Mouse (Mus musculus) lung, embryonic 16.5 days (tissue): ENCODE measurements around the gene Creb5. TPM values are rescaled to one million over a fixed set of nuclear protein-coding genes. Genes with fewer than 3 reads are reported as not detected.

Source experiments
- ATAC-seq: fragments of 200-750 bp; cut with Nextera tagmentation; 2 replicates; pipeline ENCODE4 v1.8.0; 2017; ENCODE audit warnings: low read depth, mild to moderate bottlenecking, moderate library complexity
- H3K27ac ChIP-seq: fragments of 300-500 bp; sonication (generic); 2 replicates; pipeline ENCODE4 v1.5.1; 2014; ENCODE audit warnings: mild to moderate bottlenecking, control low read depth, low read length
- H3K27me3 ChIP-seq: fragments of 300-500 bp; sonication (generic); 2 replicates; pipeline ENCODE4 v1.6.1; 2014; ENCODE audit warnings: low read depth, low read length, mixed read lengths; ENCODE audit not compliant: control insufficient read depth, insufficient read depth
- H3K36me3 ChIP-seq: fragments of 300-500 bp; sonication (generic); 2 replicates; pipeline ENCODE4 v1.6.1; 2014; ENCODE audit warnings: low read length; ENCODE audit not compliant: control insufficient read depth, insufficient read depth
- H3K4me1 ChIP-seq: fragments of 300-500 bp; sonication (generic); replicated peaks from 2 replicates; pipeline ENCODE4 v1.6.1; 2014; ENCODE audit warnings: low read length, mixed read lengths; ENCODE audit not compliant: control insufficient read depth, insufficient read depth
- H3K4me2 ChIP-seq: fragments of 300-500 bp; sonication (generic); 2 replicates; pipeline ENCODE4 v1.6.1; 2014; ENCODE audit warnings: low read depth, low read length, control low read depth
- H3K4me3 ChIP-seq: fragments of 300-500 bp; sonication (generic); 2 replicates; pipeline ENCODE4 v1.5.1; 2014; ENCODE audit warnings: mild to moderate bottlenecking, low read length, control low read depth
- H3K9ac ChIP-seq: fragments of 300-500 bp; sonication (generic); 2 replicates; pipeline ENCODE4 v1.6.1; 2014; ENCODE audit warnings: low read length, control low read depth
- H3K9me3 ChIP-seq: fragments of 300-500 bp; sonication (generic); 2 replicates; pipeline ENCODE4 v1.6.1; 2016; ENCODE audit warnings: low read length; ENCODE audit not compliant: control insufficient read depth
- WGBS: fragments of 180-500 bp; shearing (Covaris S2); extraction: QIAGEN DNeasy Blood & Tissue Kit; methylation state at CpG from one replicate; pipeline ENCODE4 v1.1.7; 2014; 5-methylcytosine and 5-hydroxymethylcytosine counted together
- polyA plus RNA-seq: library from polyadenylated mRNA; unstranded; fragments of >200 nt; fragmentation: Nextera tagmentation; extraction: Ambion mirVana; gene quantifications from 2 replicates; pipeline ENCODE4 v1.2.1, GENCODE M21; 2015

Gene Creb5
- polyA plus RNA-seq, 1 experiment from 2014 or later = 5.8 TPM

DNA sequence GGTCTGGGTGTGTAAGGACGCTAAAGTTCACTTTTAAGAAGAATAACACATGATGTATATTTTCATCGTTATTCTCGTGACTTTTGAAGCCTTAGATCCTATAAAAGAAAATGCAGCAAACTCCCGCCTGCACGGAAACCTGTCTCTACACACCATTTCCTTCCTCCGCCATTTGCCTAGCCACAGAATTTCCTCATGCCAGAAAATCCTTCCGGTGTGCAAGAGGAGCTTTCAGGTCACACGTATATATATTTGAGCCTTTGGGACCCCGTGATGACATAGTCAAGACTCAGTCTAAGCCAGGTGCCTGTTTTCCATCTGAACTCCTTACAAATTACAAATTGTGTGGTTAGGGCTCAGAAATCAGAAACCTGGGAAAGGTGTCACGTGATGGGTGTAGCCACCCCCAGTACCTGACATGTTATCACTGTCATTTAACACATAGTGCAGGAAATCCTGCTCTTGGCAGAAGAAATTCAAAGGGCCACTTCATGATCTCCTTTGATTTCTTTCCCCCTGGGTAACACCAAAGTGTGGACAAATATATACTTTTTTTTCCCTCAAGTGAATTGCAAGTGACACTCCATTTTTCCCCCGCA is 158.9 kb downstream of the Creb5 start:
- H3K9me3 ChIP-seq = no peaks in the 10 kb centered on the region
- no peak for ATAC-seq
- H3K27ac ChIP-seq = no peak overlapping the region
- no peaks in the 10 kb centered on the region for H3K27me3 ChIP-seq
- peaks cover 10% of the 10 kb centered on the region for H3K4me1 ChIP-seq
- H3K36me3 ChIP-seq = no peaks in the 10 kb centered on the region
- no peak overlapping the region for H3K9ac ChIP-seq
- H3K4me2 ChIP-seq = no peak overlapping the region
- H3K4me3 ChIP-seq = no peak overlapping the region
- 81% methylated on average over 11 of the region's 11 CpGs for WGBS

DNA sequence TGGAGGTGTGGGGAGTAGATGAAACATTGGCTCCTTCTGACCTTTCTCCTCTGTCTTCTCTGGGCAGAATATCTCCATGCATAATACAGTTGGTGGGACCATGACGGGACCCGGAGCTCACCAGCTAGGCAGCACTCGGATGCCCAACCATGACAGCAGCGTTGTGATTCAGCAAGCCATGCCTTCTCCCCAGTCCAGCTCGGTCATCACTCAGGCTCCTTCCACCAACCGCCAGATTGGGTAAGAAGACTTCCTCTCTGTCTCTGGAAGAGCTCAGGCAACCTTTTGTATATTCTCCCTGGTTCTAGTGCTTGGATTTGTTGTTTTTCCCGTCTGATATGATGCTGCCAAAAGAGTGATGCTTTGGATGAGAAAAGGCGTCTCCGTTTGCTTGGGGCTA is 160.4 kb downstream of the Creb5 start:
- Histone ChIP-seq H3K9me3 (no peaks in the 10 kb centered on the region), H3K27me3 (no peaks in the 10 kb centered on the region), H3K36me3 (no peaks in the 10 kb centered on the region), H3K27ac (no peak overlapping the region), H3K4me3 (no peak overlapping the region), H3K4me2 (no peak overlapping the region), H3K4me1 (peaks cover 16% of the 10 kb centered on the region), H3K9ac (no peak overlapping the region)
- ATAC-seq = no peak
- WGBS = 87% methylated on average over 9 of the region's 9 CpGs

DNA sequence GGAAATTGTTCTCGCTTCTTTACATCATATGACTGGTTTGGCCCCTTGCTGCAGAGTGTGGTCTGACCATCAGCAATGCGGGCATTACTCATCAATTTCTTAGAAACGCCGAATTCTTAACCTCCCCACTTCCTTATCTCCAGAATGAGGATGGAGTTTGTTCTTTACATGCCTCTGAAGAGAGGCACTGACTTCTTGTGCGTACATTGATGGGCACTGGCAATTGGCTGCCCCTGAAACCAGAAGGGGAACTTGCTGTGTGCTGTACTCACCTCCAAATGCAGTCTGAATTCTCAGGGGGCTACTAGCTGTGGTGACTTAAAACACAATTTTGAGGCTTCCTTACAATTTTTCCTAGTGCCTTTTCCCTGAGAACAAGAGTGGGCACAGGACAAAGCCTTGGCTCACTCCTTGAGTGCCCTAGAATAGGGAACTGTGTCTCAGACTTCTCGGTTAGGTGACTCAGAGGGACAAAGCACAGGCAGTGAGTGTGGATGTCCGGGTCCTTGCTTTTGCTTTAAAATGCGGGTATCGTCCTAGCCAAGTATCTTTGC is 161.3 kb downstream of the Creb5 start:
- H3K4me1 ChIP-seq = peaks cover 17% of the 10 kb centered on the region
- H3K4me2 ChIP-seq = no peak overlapping the region
- no peak overlapping the region for H3K4me3 ChIP-seq
- no peaks in the 10 kb centered on the region for H3K9me3 ChIP-seq
- no peaks in the 10 kb centered on the region for H3K36me3 ChIP-seq
- 63% methylated on average over 9 of the region's 9 CpGs for WGBS
- no peak overlapping the region for H3K9ac ChIP-seq
- no peaks in the 10 kb centered on the region for H3K27me3 ChIP-seq
- H3K27ac ChIP-seq = no peak overlapping the region
- ATAC-seq = no peak

DNA sequence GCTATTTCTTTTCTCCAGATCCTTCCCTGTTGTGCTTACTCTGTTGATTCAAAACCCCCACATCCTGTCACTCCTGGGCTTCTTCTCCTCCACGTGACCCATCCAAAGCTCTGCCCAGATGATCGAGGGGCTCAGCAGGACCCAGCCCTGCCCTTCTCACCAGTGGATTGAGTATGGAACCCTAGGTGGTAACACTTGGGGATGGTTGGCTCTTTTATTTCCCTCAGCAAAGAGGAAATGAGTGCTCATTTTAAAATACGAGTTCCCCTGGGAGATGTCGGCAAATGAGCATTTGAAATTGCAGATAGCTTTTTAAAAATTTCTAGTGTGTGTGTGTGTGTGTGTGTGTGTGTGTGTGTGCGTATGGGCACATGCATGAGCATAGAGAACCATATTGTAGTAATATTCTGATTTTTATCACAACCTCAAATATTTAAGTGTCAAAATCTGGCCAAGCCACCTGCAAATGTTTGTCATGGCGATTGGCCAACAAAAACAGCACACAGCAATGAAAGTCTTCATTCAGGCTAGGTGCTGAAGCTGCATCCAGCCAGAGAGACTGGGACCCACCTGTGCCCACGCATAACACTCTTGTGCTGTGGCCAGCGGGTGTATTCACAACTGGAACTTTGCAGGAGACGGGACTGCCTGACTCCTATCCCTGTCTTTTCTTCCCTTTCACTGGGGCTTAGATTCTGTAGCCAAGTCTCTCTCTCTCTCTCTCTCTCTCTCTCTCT is 162.5 kb downstream of the Creb5 start:
- no peak overlapping the region for H3K9ac ChIP-seq
- peak; percentile 82 for ATAC-seq
- no peaks in the 10 kb centered on the region for H3K36me3 ChIP-seq
- 35% methylated on average over 9 of the region's 9 CpGs for WGBS
- peaks cover 17% of the 10 kb centered on the region for H3K4me1 ChIP-seq
- peak overlapping the region; percentile 76 for H3K27ac ChIP-seq
- no peaks in the 10 kb centered on the region for H3K27me3 ChIP-seq
- H3K9me3 ChIP-seq = no peaks in the 10 kb centered on the region
- H3K4me3 ChIP-seq = no peak overlapping the region
- peak overlapping the region; percentile 33 for H3K4me2 ChIP-seq

DNA sequence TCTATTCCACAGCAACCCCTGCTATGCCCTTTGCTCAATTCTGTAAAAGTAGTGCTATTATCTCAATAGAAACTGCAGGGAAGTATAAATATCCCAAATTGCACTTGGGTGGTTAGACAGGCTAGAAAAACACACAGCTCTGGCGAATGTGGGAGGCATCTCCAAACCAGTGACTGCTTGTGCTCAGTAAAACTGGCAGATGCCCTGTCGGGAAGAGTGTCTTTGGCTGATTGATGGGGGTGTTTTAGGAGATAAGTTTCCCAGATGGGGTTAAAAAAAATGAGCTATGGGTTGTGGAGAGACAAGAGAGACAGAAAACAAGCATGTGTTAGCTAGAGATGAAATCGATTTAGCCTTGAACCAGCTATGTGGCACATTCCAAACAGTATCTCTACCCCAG is 163.4 kb downstream of the Creb5 start:
- ATAC-seq = no peak
- Histone ChIP-seq H3K9me3 (no peaks in the 10 kb centered on the region), H3K36me3 (no peaks in the 10 kb centered on the region), H3K4me2 (no peak overlapping the region), H3K27ac (no peak overlapping the region), H3K27me3 (no peaks in the 10 kb centered on the region), H3K4me3 (no peak overlapping the region), H3K4me1 (peaks cover 17% of the 10 kb centered on the region), H3K9ac (no peak overlapping the region)
- 28% methylated on average over 3 of the region's 3 CpGs for WGBS

DNA sequence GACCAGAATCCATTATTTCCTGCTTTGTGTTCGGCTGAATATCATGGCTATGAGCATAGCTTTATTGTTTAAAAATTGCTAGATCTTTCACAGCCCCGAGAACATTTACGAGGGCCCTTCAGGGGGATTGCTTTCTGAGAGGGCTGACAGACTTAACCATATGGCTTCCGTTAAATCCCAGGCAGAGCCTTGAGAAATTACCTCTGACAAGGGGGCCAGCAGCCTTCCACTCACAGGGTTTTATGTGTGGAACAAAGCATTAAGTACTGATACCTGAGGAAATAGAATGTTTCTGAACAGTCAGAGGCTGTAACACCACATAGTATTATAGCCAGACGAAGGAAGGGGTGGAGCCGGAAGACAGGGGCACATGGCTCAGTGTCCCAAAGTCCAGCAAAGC is 165.2 kb downstream of the Creb5 start:
- no peaks in the 10 kb centered on the region for H3K9me3 ChIP-seq
- no peaks in the 10 kb centered on the region for H3K36me3 ChIP-seq
- H3K4me2 ChIP-seq = no peak overlapping the region
- H3K9ac ChIP-seq = peak overlapping the region; percentile 33; the same call in 1 of the 2 replicates
- H3K27me3 ChIP-seq = no peaks in the 10 kb centered on the region
- ATAC-seq = no peak
- H3K27ac ChIP-seq = no peak overlapping the region
- no peak overlapping the region for H3K4me3 ChIP-seq
- peaks cover 17% of the 10 kb centered on the region for H3K4me1 ChIP-seq
- 35% methylated on average over 6 of the region's 6 CpGs for WGBS

DNA sequence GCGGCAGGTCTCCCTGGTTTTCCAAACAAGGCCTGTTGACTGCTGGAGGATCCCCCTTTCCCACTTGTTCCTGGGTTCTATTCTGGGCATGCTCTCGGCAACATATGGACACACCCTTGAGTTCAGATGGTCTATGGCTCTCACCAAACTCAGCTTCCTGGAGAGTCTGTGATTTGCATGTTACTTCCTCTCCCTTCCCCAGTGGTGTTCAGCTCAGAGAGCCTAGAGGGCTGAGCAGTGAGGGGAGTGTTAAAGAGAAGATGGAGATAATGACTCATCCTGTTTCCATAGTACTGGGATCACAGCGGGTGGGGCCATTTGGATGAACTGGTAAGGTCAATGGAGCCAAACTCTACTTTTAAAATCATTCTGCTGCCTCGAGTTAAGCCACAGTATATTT is 168.4 kb downstream of the Creb5 start:
- Histone ChIP-seq H3K27me3 (no peaks in the 10 kb centered on the region), H3K9me3 (no peaks in the 10 kb centered on the region), H3K9ac (no peak overlapping the region), H3K27ac (no peak overlapping the region), H3K4me3 (no peak overlapping the region), H3K4me1 (peaks cover 10% of the 10 kb centered on the region), H3K36me3 (no peaks in the 10 kb centered on the region), H3K4me2 (no peak overlapping the region)
- WGBS = 56% methylated on average over 4 of the region's 4 CpGs
- ATAC-seq = no peak

DNA sequence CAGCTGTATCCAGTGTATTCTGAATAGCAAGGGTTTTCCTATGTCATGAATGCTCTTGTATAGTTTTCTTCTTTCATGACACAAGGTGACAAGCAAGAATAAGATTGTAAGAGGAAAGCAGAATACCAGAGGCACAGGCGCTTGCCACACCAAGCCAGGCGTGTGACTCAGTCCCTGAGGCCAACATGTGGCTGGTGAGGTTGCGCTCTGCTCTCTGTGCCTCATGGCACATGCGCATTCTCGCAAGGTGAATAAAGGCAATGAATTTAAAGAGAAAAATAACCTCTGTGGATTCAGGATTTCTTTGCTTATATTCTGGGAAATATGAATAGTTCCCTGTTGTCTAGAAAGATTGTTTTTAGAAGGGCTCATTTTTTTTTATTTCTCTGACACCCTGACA is 169.0 kb downstream of the Creb5 start:
- no peak overlapping the region for H3K27ac ChIP-seq
- no peaks in the 10 kb centered on the region for H3K36me3 ChIP-seq
- no peak overlapping the region for H3K4me2 ChIP-seq
- no peaks in the 10 kb centered on the region for H3K27me3 ChIP-seq
- H3K4me1 ChIP-seq = peaks cover 8% of the 10 kb centered on the region
- WGBS = 89% methylated on average over 5 of the region's 5 CpGs
- H3K4me3 ChIP-seq = no peak overlapping the region
- ATAC-seq = no peak
- no peak overlapping the region for H3K9ac ChIP-seq
- H3K9me3 ChIP-seq = no peaks in the 10 kb centered on the region

DNA sequence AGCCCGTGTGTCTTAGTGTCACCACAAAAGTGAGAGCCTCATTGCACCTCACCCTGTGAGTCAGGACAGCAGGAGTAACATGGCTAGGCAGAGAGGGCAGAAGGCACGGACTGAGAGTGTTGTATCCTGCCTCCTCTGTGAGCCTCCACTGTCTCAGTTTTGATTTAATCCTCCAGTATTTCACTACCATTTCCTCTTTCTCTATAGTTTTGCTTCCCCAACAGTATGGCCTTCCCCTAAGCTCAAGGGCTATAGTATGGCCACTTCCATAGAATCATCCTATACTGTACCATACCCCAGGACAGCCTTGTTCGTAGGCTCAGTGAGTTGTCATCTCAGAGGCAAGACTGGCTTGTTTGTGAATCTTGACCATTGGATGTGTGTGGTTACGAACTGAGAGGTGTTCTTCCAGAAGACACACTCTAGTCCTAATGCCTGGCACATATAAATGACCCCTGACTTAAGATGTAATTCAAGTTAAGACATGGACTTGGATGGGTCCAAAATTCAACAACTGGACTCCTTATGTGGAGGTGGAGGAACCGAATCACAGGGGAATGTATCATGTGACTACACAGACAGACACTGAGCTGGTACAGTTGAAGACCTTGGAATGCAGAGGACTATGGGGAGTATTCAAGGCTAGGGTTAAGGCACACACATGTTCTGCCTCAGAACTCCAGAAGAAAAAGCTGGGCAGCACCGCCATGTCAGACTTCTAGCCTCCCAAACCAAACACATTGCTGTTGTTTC is 173.1 kb downstream of the Creb5 start:
- H3K4me1 ChIP-seq = no peaks in the 10 kb centered on the region
- 81% methylated on average over 6 of the region's 6 CpGs for WGBS
- no peaks in the 10 kb centered on the region for H3K27me3 ChIP-seq
- no peaks in the 10 kb centered on the region for H3K36me3 ChIP-seq
- no peak overlapping the region for H3K4me2 ChIP-seq
- no peak overlapping the region for H3K4me3 ChIP-seq
- ATAC-seq = no peak
- H3K9ac ChIP-seq = no peak overlapping the region
- H3K9me3 ChIP-seq = no peaks in the 10 kb centered on the region
- no peak overlapping the region for H3K27ac ChIP-seq
